Mouse (Mus musculus): ENCODE data around the gene Ddx19a.
"Not testable (repeated sequence)": the region's sequence is repeated elsewhere in the genome, so short reads cannot be mapped to it uniquely, and the experiment has no call there.

The Ddx19a gene

DNA sequence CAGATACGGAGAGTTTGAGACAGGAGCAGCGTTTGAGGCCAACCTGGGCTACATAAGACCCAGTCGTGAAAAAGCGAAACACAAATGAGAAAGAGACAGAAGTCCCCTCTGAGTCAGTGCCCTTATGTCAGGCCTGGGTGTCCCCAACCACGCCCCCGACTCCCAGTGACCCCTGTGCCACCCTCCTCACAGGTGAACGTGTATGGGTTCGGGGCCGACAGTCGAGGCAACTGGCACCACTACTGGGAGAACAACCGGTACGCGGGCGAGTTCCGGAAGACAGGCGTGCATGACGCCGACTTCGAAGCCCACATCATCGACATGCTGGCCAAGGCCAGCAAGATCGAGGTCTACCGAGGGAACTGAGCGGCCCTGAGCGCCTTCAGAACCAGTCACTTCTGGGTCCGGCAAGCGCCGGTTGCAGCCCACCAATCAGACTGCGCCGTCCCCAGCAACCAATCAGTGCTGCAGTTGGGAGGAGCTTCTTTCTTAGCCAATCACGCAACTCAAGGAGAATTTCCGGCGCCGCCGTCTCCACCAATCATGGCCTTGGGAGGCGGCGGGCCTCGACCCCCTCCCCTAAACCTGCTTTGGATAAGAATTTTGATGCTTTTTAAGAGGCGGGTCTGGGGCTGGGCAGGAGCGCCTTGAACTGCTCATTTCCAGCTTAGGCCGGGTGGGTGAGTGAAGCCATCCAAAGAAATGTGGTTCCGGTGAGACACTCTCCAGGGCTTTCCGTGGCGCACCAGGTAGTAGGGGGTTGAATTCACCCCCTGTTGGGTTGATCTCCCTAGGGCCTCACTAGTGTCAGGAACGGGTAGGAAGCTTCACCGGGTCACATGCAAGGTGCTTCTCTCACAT lies 27.5 kb downstream of the Ddx19a start:
- peak; percentile 80 for DNase-seq (ENCODE audit: low spot score)

DNA sequence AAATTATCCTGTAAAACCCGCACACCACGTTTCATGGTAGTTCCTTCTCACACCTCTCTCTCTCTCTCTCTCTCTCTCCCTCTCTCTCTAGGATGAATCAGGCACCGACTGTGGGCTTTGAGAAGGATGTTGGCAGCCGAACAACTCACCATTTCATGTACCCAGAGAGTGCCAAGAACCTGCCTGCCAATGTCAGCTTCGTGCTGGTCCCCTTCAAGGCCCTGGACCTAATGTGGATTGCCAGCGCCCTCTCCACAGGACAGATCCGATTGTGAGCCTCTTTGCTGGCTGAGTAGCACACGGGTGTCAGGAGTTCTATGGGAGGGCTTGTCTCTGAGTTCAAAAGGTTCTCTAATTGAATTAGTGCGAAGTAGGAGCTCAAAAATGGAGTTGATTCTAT lies 30.3 kb downstream of the Ddx19a start:
- no peak for DNase-seq (ENCODE audit: low spot score)

DNA sequence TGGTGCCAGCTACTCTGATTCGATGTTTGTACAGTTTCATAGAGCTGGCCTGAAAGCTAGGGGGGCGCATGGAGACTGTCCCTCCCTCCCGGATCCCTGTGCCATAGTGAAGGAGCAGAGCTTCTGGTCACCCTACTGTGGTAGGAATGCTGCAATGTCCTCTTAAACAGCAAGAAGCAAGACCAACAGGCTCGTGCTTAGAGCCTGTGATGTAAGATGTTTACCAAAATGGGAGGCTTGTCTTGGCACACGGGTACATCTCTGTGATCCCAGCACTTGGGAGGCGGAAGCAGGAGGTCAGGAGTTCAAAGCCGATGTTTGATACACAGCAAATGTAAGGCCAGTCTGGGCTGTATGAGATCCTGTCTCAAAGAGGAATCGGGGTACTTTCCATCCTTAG lies 31.0 kb downstream of the Ddx19a start:
- no peak for DNase-seq (ENCODE audit: low spot score)

DNA sequence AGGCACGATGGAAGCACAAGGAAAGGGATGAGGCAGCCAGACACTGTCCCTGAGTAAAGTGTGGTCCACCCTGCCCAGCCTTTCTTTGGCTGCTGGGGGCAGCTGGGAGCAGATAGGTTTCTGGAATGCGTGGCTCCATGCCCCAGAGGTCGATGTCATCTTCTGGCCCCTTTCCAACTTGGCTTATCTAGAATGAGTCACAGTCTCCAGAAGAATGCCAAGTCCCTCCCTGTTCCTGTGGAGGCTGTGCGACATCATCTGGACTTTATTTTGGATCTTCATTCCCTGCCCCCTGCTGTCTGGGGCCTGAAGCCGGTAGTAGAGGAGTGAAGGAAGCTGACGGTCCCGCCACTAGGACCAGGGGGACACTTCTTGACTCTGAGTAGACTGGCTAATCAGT lies 32.0 kb downstream of the Ddx19a start:
- DNase-seq (ENCODE audit: low spot score): peak; percentile 66

DNA sequence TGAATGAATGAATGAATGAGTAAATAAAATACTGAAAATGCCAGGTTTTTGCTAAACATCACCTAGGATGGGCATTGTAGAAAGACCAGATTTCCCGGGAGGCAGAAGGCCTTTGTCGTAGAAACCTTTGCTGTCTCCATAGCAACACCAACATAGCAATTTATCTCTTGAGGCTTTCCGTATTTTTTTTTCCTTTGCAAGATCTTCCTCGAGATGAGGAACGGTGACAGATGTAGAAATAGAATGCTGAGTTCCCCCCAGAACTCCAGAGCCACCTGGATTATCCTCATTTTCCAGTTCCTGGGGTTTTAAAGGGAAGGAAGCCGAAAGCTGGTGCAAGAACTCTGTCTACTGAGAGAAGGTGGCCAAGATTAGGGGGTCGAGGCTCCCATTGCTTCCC lies 32.9 kb downstream of the Ddx19a start:
- DNase-seq (ENCODE audit: low spot score): no peak

DNA sequence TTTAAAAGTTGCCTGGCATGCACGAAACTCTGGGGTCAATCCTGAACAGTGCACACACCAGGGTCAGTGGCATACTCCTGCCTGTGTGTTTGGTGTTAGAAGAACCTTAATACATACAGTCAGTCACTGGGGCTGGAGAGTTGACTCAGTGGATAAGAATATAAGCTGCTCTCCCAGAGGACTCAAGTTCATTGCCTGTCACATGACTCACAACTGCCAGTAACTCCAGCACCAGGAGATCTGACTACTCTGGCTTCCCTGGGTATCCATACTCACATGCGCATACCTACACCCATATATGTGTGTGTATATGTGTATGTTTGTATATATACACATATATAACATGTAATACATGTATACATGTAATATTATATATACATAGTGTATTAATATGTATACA lies 34.5 kb downstream of the Ddx19a start:
- DNase-seq (ENCODE audit: low spot score): no peak

DNA sequence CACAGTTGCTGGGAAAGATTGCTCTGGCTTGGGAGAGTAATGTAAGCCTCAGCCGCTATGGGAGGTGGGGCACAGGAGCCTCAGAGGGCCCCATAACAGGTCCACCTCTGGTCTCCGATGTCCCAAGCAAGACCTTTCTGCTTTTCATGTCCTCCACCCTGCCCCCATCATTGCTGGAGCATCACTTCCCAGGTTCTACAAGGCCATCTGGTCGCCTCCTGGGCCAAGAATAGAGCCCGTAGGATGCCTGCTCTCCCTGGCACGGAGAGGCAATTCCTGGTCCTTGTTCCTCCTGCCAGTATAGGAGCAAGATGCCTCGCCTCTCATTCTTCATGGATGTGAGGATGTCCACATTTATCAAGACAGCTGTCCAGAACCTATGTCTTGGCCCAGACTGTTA lies 37.7 kb downstream of the Ddx19a start:
- DNase-seq (ENCODE audit: low spot score): no peak

DNA sequence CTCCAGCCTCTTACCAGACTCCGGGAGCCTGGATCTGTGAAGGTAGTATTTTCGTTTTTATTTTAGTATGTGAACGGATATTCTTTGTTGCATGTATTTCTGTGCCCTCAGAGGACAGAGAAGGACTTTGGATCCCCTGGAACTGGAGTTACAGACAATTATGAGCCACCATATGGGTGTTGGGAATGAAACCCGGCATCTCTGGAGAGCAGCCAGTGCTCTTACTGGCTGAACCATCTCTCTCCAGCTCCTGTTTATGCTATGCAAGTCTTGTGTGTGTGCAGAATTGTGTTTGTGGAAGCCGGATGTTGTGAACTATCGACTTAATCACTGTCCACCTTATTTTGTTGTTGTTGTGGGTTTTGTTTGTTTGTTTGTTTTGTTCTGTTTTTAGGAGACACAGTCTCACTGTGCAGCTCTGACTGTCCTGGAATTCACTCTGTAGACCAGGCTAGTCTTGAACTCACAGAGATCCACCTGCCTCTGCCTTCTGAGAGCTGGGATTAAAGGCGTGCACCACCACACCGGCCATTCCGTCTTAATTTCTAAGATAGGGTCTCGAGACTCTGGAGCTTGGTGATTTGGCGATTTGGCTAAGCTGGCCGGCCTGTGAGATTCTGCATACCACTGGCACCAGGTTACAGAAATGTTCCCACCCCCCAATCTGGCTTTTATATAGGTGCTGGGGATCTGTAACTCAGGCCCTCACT lies 38.4 kb downstream of the Ddx19a start:
- DNase-seq (ENCODE audit: low spot score): no peak

DNA sequence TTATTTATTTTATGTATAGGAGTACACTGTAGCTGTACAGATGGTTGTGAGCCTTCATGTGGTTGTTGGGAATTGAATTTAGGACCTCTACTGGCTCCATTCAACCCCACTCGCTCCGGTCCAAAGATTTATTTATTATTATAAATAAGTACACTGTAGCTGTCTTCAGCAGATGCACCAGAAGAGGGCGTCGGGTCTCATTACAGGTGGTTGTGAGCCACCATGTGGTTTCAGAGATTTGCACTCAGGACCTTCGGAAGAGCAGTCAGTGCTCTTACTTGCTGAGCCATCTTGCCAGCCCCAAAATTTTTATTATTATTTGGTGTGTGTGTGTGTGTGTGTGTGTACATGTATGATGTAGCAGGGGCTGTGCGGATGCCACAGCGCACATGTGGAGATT lies 39.0 kb downstream of the Ddx19a start:
- not testable (repeated sequence) for DNase-seq (ENCODE audit: low spot score)

DNA sequence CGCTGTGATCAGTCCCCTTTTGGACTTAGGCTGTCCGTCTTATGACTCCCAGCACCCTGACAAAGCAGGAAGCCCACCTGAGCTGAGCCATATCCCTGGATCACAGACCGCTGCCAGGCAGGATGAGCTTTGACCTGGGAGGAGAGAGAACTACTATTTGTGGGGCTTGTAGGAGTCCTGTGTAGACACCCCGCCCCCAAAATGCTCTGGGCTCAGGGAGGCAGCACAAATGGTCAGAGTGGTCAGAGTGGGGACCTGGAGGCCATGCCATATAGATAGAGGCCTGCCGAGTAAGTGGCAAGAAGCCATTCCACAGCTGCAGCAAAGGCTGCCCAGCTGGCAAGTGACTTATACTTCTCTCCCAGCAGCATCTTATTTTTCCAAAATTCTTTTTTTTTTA lies 39.5 kb downstream of the Ddx19a start:
- no peak for DNase-seq (ENCODE audit: low spot score)

DNA sequence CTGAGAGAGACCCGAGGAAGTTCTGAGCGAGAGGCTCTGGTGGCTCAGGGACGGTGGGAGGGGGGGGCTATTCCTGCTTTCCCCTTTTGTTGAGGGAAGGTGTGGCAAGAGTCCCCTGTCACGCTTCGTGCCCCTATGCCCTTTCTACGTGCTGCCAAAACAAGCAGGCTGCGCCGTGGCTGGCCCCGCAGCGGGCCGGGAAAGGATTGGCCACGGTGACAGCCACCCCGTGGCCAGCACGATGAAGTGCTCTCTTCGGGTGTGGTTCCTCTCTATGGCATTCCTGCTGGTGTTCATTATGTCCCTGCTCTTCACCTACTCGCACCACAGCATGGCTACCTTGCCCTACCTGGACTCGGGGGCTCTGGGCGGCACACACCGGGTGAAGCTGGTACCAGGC lies 40.1 kb downstream of the Ddx19a start:
- DNase-seq (ENCODE audit: low spot score): no peak

DNA sequence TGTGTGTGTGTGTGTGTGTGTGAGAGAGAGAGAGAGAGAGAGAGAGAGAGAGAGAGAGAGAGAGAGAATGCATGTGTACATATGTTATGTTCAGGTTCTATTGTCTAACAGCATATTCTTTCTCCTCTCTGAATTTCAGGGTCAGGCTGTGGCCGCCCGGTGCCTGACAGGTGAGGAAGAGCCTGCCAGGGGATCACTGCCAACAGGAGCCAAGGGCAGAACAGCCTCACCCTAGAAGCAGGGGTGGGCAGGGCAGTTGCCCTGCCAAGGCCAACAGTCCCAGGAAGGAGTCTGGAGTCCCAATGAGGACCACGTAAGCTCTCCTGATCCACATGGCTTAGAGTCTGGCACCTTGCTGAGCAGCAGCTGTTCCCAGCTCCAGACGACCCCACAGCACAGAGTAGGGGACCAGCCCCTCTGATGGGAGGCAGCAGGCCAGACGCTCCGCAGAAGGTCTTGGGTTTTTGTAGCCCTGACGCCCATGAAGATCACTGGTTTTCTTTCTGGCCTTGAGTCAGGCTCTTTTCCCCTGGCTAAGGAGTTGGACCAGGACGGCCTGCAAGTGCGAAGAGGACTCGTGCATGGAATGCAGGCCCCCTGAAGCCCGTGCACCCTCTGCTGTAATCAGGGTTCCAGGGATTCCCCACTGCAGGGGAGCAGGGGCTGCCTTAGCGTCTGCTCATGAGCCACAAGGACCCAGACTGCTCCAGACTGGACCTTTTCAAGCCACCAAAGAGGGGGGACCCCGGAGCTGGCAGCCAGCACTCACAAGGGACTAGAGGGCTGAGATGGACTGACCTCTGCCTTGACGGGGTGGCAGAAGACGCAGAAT lies 40.8 kb downstream of the Ddx19a start:
- peak; percentile 31 for DNase-seq (ENCODE audit: low spot score)

DNA sequence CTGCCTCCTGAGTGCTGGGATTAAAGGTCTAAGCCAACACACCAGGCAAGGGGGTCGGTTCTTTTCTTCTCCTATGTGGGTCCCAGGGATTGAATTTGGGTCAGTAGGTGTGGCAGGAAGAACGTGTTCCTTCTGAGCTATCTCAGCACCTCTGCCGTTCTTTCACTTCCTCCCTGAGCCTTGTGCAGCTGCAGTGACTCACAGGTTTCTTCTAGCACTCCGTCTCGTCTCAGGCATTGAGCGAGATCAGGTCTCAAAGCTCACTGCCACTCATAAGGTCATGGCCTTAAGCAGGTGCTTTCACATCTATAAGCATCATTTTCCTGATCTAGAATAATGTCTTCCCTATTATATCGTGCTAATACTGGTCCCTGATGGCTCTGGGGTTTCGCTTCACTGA lies 42.8 kb downstream of the Ddx19a start:
- DNase-seq (ENCODE audit: low spot score): no peak

DNA sequence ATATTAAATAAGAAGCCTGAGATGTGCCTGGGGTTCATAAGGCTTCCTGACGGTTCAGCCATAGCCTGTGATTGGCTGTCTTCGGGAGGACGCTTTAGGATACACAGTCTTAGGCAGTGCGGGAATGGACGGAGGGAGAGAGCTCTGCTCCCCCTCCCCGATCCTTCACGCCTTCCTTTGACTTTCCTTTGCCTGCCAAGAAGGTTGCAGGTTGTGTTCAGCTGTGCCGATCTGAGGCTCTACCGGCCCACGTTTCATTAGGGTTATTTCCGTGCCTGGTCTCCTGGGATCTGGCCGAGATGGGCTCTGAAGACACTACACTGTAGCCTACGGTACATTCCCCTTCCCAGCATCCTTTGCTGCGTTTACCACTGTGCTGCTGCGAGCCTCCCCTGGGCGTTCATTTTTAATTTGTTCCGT lies 47.5 kb downstream of the Ddx19a start:
- DNase-seq (ENCODE audit: low spot score): no peak

DNA sequence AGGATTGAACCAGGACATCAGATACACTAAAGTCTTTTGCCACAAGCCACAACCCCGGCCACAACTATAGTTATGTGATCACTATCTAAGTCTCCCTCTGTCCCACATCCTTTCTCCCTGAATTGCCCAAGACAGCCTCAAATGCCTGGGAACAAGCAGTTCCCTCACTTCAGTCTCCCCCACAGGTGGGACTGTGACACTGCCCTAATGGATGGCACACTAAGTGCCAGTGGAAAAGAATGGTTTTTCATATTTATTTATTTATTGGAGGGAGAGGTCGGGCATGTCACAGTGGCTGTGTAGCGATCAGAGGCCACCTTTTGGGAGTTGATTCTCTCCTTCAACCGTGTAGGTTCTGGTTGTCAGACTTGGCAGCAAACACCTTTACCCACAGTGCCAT lies 51.9 kb downstream of the Ddx19a start:
- no peak for DNase-seq (ENCODE audit: low spot score)

DNA sequence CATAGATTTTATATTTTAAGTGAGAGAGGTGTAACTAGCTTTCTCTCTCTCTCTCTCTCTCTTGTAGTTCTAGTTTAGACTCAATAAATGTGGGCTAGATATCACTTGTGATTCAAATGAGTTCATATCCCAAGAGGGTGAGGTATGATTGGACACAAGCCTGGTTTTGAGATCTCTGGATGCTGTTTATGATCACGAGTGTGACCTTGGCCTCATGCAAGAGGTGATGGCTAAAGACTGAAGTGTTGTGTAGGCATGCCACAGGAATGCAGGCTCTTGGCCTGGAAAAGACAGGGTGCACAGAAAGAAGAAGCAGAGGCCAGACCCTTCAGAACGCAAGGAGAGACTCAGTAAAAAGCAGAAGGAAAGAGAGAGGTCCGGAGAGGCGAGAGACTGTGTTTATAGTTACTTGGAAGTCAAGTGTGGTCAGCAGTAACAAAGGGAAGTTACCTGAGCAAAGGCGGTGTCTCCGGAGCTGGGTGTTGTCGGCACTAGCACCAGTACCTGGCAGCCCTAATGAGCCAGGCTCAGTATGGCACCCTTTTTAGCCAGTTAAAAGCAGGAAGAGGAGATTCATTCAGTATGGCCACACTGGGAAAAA lies 53.2 kb downstream of the Ddx19a start:
- no peak for DNase-seq (ENCODE audit: low spot score)

DNA sequence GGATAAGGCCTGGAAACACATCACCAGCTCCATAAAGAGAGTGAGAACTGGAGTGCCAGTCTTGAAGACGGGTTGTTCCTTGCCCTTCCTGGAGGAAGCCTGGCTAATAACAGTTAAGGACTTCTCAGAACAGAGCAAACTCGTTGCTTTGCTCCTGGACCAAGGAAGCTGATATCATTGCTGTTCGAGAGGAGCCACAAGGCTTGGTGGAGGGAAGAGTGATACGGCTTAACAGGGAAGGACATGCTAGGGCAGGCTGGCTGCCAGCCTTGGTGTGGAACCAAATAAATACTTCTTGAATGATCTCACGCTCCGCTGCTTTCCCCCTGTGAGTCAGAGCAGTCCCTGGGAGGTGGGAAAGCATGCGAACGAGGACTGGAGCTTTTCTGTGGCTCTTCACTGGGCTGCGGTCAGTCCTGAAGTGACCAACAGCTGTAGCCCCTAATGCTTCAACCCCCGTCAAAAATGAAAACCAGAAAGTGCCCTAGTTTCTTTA lies 56.1 kb downstream of the Ddx19a start:
- peak; percentile 68 for DNase-seq (ENCODE audit: low spot score)

DNA sequence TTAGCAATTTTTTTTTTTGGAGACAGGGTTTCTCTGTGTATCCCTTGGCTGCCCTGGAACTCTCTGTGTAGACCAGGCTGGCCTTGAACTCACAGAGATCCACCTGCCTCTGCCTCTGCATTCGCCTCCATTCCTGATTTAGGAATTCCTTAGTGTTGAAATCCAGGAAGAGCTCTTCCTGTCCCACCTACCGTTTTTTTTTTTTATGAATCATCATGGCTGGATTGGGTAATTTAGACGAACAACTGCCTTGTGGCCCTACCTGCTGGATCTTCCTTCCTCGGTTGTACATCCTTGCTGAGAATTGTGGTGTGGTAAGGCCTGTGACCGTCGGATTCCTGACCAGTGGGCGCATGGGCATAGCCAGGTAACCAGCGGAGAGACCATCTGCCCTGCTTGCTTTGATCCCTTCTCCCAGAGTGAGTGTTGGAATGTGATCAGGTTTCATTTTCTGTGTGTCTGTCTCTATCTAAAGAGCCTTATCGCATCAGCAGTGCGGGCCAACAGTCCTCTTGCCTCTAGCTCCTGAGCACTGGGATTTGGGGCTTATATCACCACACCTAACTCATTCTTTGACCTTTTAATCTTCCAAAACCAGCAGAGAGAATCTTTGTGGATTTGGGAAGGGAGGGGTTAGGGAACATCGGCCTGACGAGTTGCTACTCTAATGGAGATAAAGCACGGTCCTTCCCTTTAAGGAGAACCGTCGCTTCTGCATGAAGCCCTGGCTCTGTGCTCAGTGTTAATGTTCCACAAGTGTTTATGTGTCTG lies 56.7 kb downstream of the Ddx19a start:
- no peak for DNase-seq (ENCODE audit: low spot score)

DNA sequence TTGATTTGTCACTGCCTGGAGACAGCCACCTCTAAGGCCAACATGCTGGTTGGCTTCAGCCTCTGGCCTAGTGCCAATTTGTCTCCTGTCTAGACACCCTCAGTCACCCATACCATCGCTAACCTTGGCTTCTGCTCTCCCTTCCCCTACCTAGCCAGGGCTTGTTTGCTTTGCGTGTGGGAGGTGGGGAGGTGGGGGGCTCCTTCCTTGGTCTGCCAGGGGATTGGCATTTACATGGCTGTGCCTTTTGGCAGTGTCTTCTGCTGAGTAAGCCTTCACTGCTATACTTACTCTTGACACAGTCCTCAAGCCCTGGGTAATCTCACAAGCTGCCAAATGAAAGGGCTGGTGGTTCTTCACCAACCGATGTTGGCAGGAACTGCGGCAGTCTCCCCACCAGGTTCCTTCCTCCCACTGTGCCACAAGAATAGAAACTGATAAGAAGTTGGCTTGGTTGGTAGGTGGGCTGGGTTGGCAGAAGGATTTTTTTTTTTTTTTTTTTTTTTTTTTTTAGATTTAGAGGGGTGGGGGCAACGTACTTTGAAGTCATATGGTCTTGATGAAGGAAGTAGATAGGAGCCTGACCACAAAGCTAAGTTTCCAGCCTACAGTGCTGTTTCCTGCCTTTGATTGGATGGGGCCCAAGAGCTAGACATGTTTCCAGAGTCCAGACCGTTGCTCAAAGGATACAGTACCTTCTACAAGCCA lies 58.6 kb downstream of the Ddx19a start:
- DNase-seq (ENCODE audit: low spot score): peak; percentile 49

DNA sequence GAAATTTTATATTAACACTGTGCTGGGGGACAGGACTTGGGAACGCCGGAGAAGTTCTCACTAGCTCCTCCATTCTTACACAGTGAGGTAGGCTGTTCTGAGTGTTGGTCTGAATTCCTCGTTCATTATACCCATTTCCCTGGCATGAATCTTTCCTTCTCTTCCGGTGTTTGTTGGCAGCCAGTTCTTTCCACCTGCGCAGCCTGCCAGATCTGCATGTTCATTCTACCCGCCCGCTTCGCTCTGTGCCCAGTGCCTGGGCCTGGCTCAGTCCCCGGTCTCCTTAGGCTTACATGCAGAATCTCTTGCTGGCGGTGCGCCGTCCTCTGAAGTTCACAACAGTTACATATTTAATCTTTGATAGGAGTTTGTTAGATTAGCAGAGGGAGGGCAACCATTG lies 61.4 kb downstream of the Ddx19a start:
- no peak for DNase-seq (ENCODE audit: low spot score)

DNA sequence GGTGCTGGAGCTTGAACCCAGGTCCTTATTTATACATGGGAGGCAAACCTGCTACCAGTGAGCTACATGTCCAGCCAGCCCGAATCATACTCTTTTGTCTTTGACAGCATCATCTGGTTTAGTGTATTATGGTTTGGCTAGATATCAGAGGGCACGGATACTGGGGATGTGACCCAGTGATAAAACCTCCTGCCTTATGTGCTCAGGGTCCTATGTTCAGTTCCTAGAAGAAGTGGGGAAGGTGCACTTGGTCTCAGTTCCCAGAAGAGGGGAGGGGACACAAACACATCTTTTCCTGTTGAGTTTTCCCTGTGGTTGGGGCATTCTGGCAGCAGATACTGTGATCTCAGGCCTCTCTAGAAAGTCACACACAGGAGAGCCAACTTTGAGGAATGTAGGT lies 64.3 kb downstream of the Ddx19a start:
- no peak for DNase-seq (ENCODE audit: low spot score)
